Comparison of ENCODE assay signal across 17 mouse cellular contexts in the genomic region with DNA sequence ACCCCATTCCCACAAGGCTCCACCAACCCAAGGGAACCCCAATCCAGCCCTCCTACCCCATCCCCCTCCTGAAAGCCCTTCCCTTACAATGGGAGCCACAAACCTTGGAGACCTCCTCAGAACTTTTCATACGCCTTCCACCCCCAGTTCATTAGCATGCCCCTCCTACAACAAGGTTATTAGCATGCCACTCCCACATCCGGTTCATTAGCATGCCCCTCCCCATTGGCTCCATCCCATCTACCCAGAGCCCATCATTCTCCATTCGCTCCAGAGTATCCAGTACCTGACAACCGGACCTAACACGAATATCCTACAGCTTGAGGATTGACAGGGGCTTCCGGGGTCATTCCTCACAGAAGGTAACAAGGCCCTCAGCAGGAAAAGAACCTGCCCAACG.
"Had no signal": no experiment of that assay in that cellular context is flagged by ENCODE, and none has a peak within 500 bp of the region (broad histone marks: within the 10 kb centered on the region; RNA-seq: fewer than 3 reads in every experiment).

No protein-coding gene starts in this region.

- H3K4me1 ChIP-seq: megakaryocyte, embryonic 14.5 days; midbrain, embryonic 12.5 days; neural tube, embryonic 12.5 days; stomach, embryonic 15.5 days had no signal

- ATAC-seq: liver, postnatal 0 days; lung, postnatal 0 days had no signal

- DNase-seq: liver, postnatal 0 days; lung, adult 2 months; lung, postnatal 14 days; lung, postnatal 36 days; midbrain, embryonic 14.5 days; right cerebral cortex, postnatal 14 days; thymus, adult 2 months; thymus, postnatal 25 days; thymus, postnatal 4 days had no signal

- H3K36me3 ChIP-seq: lung, embryonic 15.5 days; midbrain, embryonic 12.5 days; neural tube, embryonic 12.5 days; stomach, embryonic 15.5 days had no signal

- H3K9ac ChIP-seq: liver, postnatal 0 days; lung, embryonic 15.5 days; midbrain, embryonic 12.5 days; neural tube, embryonic 12.5 days; stomach, embryonic 15.5 days had no signal

- H3K27ac ChIP-seq: lung, embryonic 15.5 days; macrophage; midbrain, embryonic 12.5 days; neural tube, embryonic 12.5 days; stomach, embryonic 15.5 days; stomach, postnatal 0 days had no signal

- H3K4me3 ChIP-seq: lung, embryonic 15.5 days; megakaryocyte, embryonic 14.5 days; midbrain, embryonic 12.5 days; neural tube, embryonic 12.5 days; stomach, embryonic 15.5 days had no signal

- H3K27me3 ChIP-seq: lung, embryonic 15.5 days; midbrain, embryonic 12.5 days; neural tube, embryonic 12.5 days; stomach, embryonic 15.5 days had no signal

- H3K9me3 ChIP-seq: lung, embryonic 15.5 days; midbrain, embryonic 12.5 days; neural tube, embryonic 12.5 days; stomach, embryonic 15.5 days had no signal

- H3K4me2 ChIP-seq: lung, embryonic 15.5 days; midbrain, embryonic 12.5 days; neural tube, embryonic 12.5 days; stomach, embryonic 15.5 days had no signal
